Mouse (Mus musculus) spleen, postnatal 14 days (tissue): ENCODE measurements around the gene Trafd1.

Experiments used
- DNase-seq, 2 experiments: peaks; one replicate each; pipeline ENCODE4 v3.0.0; 2021 to 2022; ENCODE audit warnings: low spot score in 2 of 2

Trafd1 gene

GRCm38 (mm10) chr5:121384757-121385460, 523 bp downstream of the Trafd1 start:
- DNase-seq: no peak

- DNase-seq: no peak
These were observed 1.3 kb downstream of the Trafd1 start for GRCm38 (mm10) chr5:121383857-121384756.

- DNase-seq: no peak
These were observed 4.7 kb downstream of the Trafd1 start for GRCm38 (mm10) chr5:121380692-121381091.

- no peak for DNase-seq
These were observed 6.7 kb downstream of the Trafd1 start for GRCm38 (mm10) chr5:121378678-121379256.

- peak in 1 of 2 experiments; percentile 41 for DNase-seq
These were observed 8.5 kb downstream of the Trafd1 start for GRCm38 (mm10) chr5:121376972-121377371.

GRCm38 (mm10) chr5:121374790-121375189, 10.6 kb downstream of the Trafd1 start:
- no peak for DNase-seq

GRCm38 (mm10) chr5:121371712-121372111, 13.7 kb downstream of the Trafd1 start:
- no peak for DNase-seq

- DNase-seq: no peak
These were observed 18.2 kb downstream of the Trafd1 start for GRCm38 (mm10) chr5:121367255-121367654.

GRCm38 (mm10) chr5:121366449-121367225, 18.8 kb downstream of the Trafd1 start:
- DNase-seq: no peak

- no peak for DNase-seq
These were observed 22.0 kb downstream of the Trafd1 start for GRCm38 (mm10) chr5:121363441-121363840.

GRCm38 (mm10) chr5:121361696-121362095, 23.7 kb downstream of the Trafd1 start:
- no peak for DNase-seq

GRCm38 (mm10) chr5:121359229-121359628, 26.2 kb downstream of the Trafd1 start:
- no peak for DNase-seq

GRCm38 (mm10) chr5:121343997-121344396, 41.4 kb downstream of the Trafd1 start:
- no peak for DNase-seq

GRCm38 (mm10) chr5:121342490-121342889, 42.9 kb downstream of the Trafd1 start:
- DNase-seq: no peak

GRCm38 (mm10) chr5:121340965-121341473, 44.4 kb downstream of the Trafd1 start:
- no peak for DNase-seq

GRCm38 (mm10) chr5:121339507-121340230, 45.8 kb downstream of the Trafd1 start:
- DNase-seq: no peak

- no peak for DNase-seq
These were observed 48.7 kb downstream of the Trafd1 start for GRCm38 (mm10) chr5:121336776-121337175.

GRCm38 (mm10) chr5:121336009-121336408, 49.4 kb downstream of the Trafd1 start:
- DNase-seq: no peak

GRCm38 (mm10) chr5:121335426-121335825, 50.0 kb downstream of the Trafd1 start:
- DNase-seq: no peak

GRCm38 (mm10) chr5:121334454-121334853, 51.0 kb downstream of the Trafd1 start:
- DNase-seq: no peak

GRCm38 (mm10) chr5:121333976-121334375, 51.5 kb downstream of the Trafd1 start:
- no peak for DNase-seq
